Mouse (Mus musculus): Measurements from ENCODE around the gene Srp72.

DNA sequence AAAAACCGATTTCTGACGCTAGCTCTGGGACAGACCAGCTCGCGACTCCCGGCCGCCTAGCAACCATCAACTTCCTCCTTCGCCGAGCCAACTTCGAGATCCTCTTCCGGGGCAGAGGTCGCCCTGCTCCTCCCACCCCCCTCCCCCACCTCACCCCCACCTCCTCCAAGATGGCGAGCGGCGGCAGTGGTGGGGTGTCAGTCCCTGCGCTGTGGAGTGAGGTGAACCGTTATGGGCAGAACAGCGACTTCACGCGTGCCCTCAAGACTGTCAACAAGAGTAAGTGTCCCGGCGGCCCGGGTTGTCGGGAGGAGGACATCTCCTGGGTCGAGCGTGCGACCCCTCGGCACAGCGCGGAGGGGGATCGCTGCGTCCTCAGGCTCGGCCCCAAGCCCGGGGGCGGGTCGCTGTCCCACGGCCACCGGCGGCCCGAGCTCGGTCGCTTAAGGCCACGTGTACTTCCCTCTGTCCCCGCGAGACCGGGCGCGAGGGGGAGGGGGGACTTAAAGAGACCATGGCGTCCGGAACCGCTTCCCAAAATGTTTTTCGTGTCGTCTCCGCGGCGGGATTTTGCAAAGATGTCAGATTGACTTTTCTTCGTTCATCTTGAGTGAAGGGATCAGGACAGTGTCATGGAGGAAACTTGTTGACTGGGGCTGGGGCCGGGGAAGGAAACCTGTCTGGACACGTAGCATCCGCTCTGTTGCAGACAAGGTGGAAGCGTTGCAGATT, at the start of gene Srp72:
- TF ChIP-seq POLR2A (IDR thresholded peaks at IDR 0.05; ENCODE audit: low read depth, low read length) (no peak), CTCF (conservative IDR thresholded peaks at IDR 0.05; ENCODE audit: insufficient read depth, insufficient read length, low read depth, low read length) (no peak)

Data from kidney, adult 2 months (tissue).